Mouse (Mus musculus) midbrain, embryonic 10.5 days (tissue): ENCODE measurements around the gene Elavl4. TPM values are rescaled to one million over a fixed set of nuclear protein-coding genes. Genes with fewer than 3 reads are reported as not detected.

ENCODE experiments used
- DNase-seq: peaks from one replicate; pipeline ENCODE4 v3.0.0-alpha.2; 2017; ENCODE audit warnings: low spot score
- H3K27ac ChIP-seq: fragments of 300-500 bp; sonication (generic); replicated peaks from 2 replicates; pipeline ENCODE4 v1.5.1; 2016; ENCODE audit warnings: mild to moderate bottlenecking
- H3K27me3 ChIP-seq: fragments of 300-500 bp; sonication (generic); 2 replicates; pipeline ENCODE4 v1.6.1; 2016; ENCODE audit warnings: low read depth, mild to moderate bottlenecking; ENCODE audit not compliant: poor library complexity, severe bottlenecking
- H3K36me3 ChIP-seq: fragments of 300-500 bp; sonication (generic); 2 replicates; pipeline ENCODE4 v1.6.1; 2016; ENCODE audit warnings: mild to moderate bottlenecking, moderate library complexity
- H3K4me1 ChIP-seq: fragments of 300-500 bp; sonication (generic); 2 replicates; pipeline ENCODE4 v1.6.1; 2016
- H3K4me3 ChIP-seq: fragments of 300-500 bp; sonication (generic); 2 replicates; pipeline ENCODE4 v1.5.1; 2016; ENCODE audit warnings: mild to moderate bottlenecking, moderate library complexity
- H3K9me3 ChIP-seq: fragments of 300-500 bp; sonication (generic); replicated peaks from 2 replicates; pipeline ENCODE4 v1.6.1; 2016; ENCODE audit warnings: mild to moderate bottlenecking
- WGBS: fragments of 180-500 bp; shearing (Covaris S2); methylation state at CpG from one replicate; pipeline ENCODE4 v1.1.7; 2016; 5-methylcytosine and 5-hydroxymethylcytosine counted together
- polyA plus RNA-seq: library from polyadenylated mRNA; unstranded; fragments of >200 nt; fragmentation: Nextera tagmentation; extraction: Ambion mirVana; gene quantifications from 2 replicates; pipeline ENCODE4 v1.2.1, GENCODE M21; 2016

Elavl4 gene
- polyA plus RNA-seq, 1 experiment from 2014 or later = 133 TPM

DNA sequence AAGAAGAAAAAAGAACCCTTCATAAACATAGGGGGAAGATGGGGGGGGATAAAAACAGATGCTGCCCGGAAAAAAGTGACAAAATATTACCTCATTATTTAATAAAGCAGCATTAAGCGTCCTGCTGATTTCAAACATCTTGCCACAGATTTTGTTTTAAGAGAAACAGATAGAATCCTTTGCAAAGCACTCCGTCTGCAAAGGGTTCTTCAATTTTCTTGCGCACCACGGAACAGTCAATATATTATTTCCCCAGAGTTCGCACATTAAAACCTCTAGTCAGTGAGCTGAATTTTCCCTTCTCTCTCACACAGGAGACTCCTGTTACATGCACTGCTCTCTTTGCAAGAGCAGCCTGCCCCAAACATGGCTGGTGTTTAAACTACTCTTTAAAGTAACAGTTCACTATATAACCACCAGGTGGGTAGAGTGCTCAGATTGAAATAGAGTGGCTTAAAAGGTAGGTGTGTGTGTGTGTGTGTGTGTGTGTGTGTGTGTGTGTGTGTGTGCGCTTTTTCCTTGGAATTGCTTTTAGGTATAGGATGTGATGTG lies 61.1 kb downstream of the Elavl4 start:
- H3K27me3 ChIP-seq = peaks cover 50% of the 10 kb centered on the region
- peaks cover 76% of the 10 kb centered on the region for H3K4me1 ChIP-seq
- no peak for DNase-seq
- peak overlapping the region; percentile 44; the same call in 1 of the 2 replicates for H3K4me3 ChIP-seq
- H3K27ac ChIP-seq = peak overlapping the region; percentile 81
- no peaks in the 10 kb centered on the region for H3K9me3 ChIP-seq
- 75% methylated on average over 7 of the region's 7 CpGs for whole genome bisulfite sequencing
- H3K36me3 ChIP-seq = no peaks in the 10 kb centered on the region

- H3K36me3 ChIP-seq = no peaks in the 10 kb centered on the region
- peaks cover 82% of the 10 kb centered on the region for H3K4me1 ChIP-seq
- 41% methylated on average over 12 of the region's 12 CpGs for WGBS
- peak; percentile 24 for DNase-seq
- H3K4me3 ChIP-seq = peak overlapping the region; percentile 44
- H3K27ac ChIP-seq = peak overlapping the region; percentile 81
- peaks cover 50% of the 10 kb centered on the region for H3K27me3 ChIP-seq
- H3K9me3 ChIP-seq = no peaks in the 10 kb centered on the region
These were observed 61.7 kb downstream of the Elavl4 start for GRCm38 (mm10) chr4:110290056-110290455.

DNA sequence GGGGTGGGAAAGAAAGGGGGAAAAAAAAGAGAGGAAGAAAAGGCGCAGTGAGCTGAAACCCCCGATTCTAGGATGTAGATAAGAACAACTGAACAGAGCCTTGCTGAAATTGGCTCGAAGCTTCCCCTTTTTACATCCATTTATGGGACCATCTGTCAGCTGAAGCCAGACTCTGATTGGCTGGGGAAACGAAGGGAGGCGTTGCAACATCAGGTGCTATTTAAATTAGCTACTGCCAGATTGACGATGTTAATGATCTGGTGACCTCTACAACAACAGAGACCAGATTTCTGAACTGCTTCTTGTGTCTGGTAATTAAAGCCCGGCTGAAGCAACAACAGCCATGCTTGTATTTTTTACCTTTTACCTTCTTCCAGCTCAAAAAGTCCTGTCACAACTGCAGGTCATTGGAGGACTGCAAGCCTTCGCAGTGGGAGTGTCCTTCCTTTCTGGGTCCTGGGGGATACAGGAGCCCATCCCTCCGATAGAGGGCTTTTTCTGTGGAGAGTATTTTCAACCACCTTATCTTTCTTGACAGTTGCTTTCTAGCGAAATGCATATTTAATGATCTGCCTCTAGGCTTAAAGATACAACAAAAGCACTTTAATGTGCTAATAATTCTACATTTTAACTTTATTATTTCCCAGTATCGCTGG lies 64.2 kb downstream of the Elavl4 start:
- DNase-seq = peak; percentile 52
- peaks cover 89% of the 10 kb centered on the region for H3K4me1 ChIP-seq

GRCm38 (mm10) chr4:110286841-110287240 lies 64.9 kb downstream of the Elavl4 start:
- H3K4me3 ChIP-seq = peak overlapping the region; percentile 56
- peak overlapping the region; percentile 88 for H3K27ac ChIP-seq
- H3K4me1 ChIP-seq = peaks cover 87% of the 10 kb centered on the region
- H3K9me3 ChIP-seq = no peaks in the 10 kb centered on the region
- H3K36me3 ChIP-seq = no peaks in the 10 kb centered on the region
- 41% methylated on average over 7 of the region's 7 CpGs for WGBS
- DNase-seq = peak; percentile 25
- H3K27me3 ChIP-seq = peaks cover 65% of the 10 kb centered on the region

More for the DNA sequence above, 64.2 kb downstream of the Elavl4 start:
- Histone ChIP-seq H3K36me3 (no peaks in the 10 kb centered on the region), H3K9me3 (no peaks in the 10 kb centered on the region), H3K4me3 (peak overlapping the region; percentile 56), H3K27me3 (peaks cover 60% of the 10 kb centered on the region), H3K27ac (peak overlapping the region; percentile 88)
- WGBS = 24% methylated on average over 11 of the region's 11 CpGs

GRCm38 (mm10) chr4:110286371-110286781 lies 65.3 kb downstream of the Elavl4 start:
- peak overlapping the region; percentile 88 for H3K27ac ChIP-seq
- DNase-seq = peak; percentile 17
- no peaks in the 10 kb centered on the region for H3K9me3 ChIP-seq
- 54% methylated on average over 9 of the region's 9 CpGs for WGBS
- H3K4me1 ChIP-seq = peaks cover 86% of the 10 kb centered on the region
- H3K36me3 ChIP-seq = no peaks in the 10 kb centered on the region
- peak overlapping the region; percentile 56 for H3K4me3 ChIP-seq
- peaks cover 65% of the 10 kb centered on the region for H3K27me3 ChIP-seq

DNA sequence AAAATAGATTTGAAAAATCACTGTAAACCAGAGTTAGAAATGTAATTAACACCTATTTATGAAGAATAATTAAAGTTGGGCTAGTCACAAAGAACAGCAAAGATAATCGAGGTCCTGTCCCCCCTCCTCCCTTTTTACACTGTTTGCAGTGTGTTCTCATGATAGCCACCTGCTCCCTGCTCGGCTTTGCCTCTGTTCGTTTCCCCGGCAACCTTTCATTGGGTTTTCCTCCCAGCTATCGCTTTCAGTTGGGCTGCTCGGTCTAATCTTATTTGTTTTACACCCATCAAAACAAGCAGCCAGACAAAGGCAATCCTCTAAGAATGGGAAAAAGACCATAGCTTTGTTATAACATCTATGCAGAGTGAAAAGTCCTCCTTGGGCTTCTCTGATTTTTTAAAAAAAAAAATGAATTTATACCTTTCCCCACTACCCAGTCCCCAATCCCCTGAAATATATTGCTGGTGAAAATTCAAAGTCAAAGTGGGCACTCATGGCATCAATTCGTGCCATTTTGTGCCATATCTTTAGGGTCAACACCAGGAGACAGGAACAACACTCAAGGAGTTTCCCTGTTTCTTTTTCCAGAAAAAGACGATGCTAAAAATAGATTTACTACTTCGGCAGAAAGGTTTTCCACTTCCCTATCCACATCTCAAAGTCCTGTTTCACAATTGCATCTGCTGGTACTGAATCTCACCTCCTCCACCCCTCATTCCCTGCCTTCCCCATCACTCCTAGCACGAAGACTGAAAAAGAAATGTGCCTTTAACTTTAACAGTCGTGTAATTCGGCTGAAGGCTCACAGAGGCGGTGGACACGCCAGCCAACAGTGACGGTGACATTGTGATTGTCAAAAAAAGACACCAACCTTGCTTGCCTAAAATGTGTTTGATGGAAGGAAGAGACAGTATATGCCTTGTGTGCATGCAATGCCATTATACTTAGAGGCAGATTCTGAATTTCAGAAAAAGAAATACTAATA lies 66.1 kb downstream of the Elavl4 start:
- H3K27me3 ChIP-seq = peaks cover 66% of the 10 kb centered on the region
- peak overlapping the region; percentile 56 for H3K4me3 ChIP-seq
- H3K36me3 ChIP-seq = no peaks in the 10 kb centered on the region
- peak; percentile 79 for DNase-seq
- H3K9me3 ChIP-seq = no peaks in the 10 kb centered on the region
- WGBS = 15% methylated on average over 15 of the region's 15 CpGs
- H3K27ac ChIP-seq = peak overlapping the region; percentile 88
- H3K4me1 ChIP-seq = peaks cover 84% of the 10 kb centered on the region

DNA sequence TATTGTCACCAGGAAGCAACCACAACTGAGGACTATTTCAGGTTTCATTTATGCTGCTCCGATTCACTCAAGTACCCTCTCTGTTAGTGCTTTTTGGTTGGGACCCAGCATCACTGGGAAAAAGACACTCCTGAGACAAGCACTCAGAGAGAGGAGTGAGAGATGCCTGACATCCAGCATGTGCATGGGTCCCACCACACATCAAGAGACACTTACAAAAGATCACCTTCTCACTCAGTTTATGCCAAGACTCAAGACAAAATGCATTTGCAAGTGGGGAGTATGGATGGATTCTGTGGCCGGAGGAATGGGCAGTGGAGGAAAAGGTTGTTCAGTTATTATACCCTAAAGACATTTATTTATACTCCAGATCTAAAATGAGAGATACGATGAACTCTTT lies 67.3 kb downstream of the Elavl4 start:
- DNase-seq = peak; percentile 20
- Histone ChIP-seq H3K27ac (peak overlapping the region; percentile 88), H3K4me3 (peak overlapping the region; percentile 56), H3K9me3 (no peaks in the 10 kb centered on the region), H3K27me3 (peaks cover 74% of the 10 kb centered on the region), H3K4me1 (peaks cover 77% of the 10 kb centered on the region), H3K36me3 (no peaks in the 10 kb centered on the region)
- WGBS = 74% methylated on average over 3 of the region's 3 CpGs

- H3K27me3 ChIP-seq = no peaks in the 10 kb centered on the region
- 32% methylated on average over 4 of the region's 4 CpGs for WGBS
- 0 out of 2 replicates have a peak, but pooled peaks cover 5% of the 10 kb centered on the region for H3K4me1 ChIP-seq
- no peak overlapping the region for H3K27ac ChIP-seq
- peaks cover 8% of the 10 kb centered on the region; the same call in 1 of the 2 replicates for H3K36me3 ChIP-seq
- DNase-seq = no peak
- no peaks in the 10 kb centered on the region for H3K9me3 ChIP-seq
- H3K4me3 ChIP-seq = no peak overlapping the region
These were observed 81.7 kb downstream of the Elavl4 start for GRCm38 (mm10) chr4:110270046-110270445.

- DNase-seq = no peak
- H3K36me3 ChIP-seq = 0 out of 2 replicates have a peak, but pooled peaks cover 4% of the 10 kb centered on the region
- peaks cover 8% of the 10 kb centered on the region; the same call in 1 of the 2 replicates for H3K4me1 ChIP-seq
- no peaks in the 10 kb centered on the region for H3K27me3 ChIP-seq
- 87% methylated on average over 9 of the region's 9 CpGs for WGBS
- no peak overlapping the region for H3K4me3 ChIP-seq
- no peaks in the 10 kb centered on the region for H3K9me3 ChIP-seq
- H3K27ac ChIP-seq = no peak overlapping the region
These were observed 84.7 kb downstream of the Elavl4 start for GRCm38 (mm10) chr4:110266804-110267575.

GRCm38 (mm10) chr4:110264345-110264943 lies 87.3 kb downstream of the Elavl4 start:
- Histone ChIP-seq H3K9me3 (no peaks in the 10 kb centered on the region), H3K27me3 (no peaks in the 10 kb centered on the region), H3K4me3 (no peak overlapping the region), H3K4me1 (peaks cover 9% of the 10 kb centered on the region), H3K27ac (no peak overlapping the region), H3K36me3 (0 out of 2 replicates have a peak, but pooled peaks cover 4% of the 10 kb centered on the region)
- DNase-seq = no peak
- 85% methylated on average over 8 of the region's 8 CpGs for WGBS

GRCm38 (mm10) chr4:110257360-110257759 lies 94.3 kb downstream of the Elavl4 start:
- DNase-seq = no peak
- 85% methylated on average over 3 of the region's 3 CpGs for WGBS
- Histone ChIP-seq H3K36me3 (peaks cover 12% of the 10 kb centered on the region; the same call in 1 of the 2 replicates), H3K27me3 (no peaks in the 10 kb centered on the region), H3K27ac (no peak overlapping the region), H3K4me3 (no peak overlapping the region), H3K9me3 (no peaks in the 10 kb centered on the region), H3K4me1 (peaks cover 9% of the 10 kb centered on the region)
